Mouse (Mus musculus) intestine, embryonic 16.5 days (tissue): ENCODE data around the gene Trpv4. TPM values are rescaled to one million over a fixed set of nuclear protein-coding genes. Genes with fewer than 3 reads are reported as not detected.
A peak's percentile ranks its signal among the peaks of the same experiment; 100 is the strongest.

ENCODE experiments used
- ATAC-seq: fragments of 200-750 bp; cut with Nextera tagmentation; 2 replicates; pipeline ENCODE4 v1.8.0; 2017; ENCODE audit warnings: moderate TSS enrichment, moderate library complexity
- H3K27ac ChIP-seq: fragments of 300-500 bp; sonication (generic); 2 replicates; pipeline ENCODE4 v1.5.1; 2014; ENCODE audit warnings: mild to moderate bottlenecking, low read length
- H3K27me3 ChIP-seq: fragments of 300-500 bp; sonication (generic); replicated peaks from 2 replicates; pipeline ENCODE4 v1.6.1; 2014; ENCODE audit warnings: low read length, control low read depth, mixed read lengths; ENCODE audit not compliant: control insufficient read depth, insufficient read depth
- H3K36me3 ChIP-seq: fragments of 300-500 bp; sonication (generic); 2 replicates; pipeline ENCODE4 v1.6.1; 2014; ENCODE audit warnings: low read length, control low read depth; ENCODE audit not compliant: control insufficient read depth, insufficient read depth
- H3K4me1 ChIP-seq: fragments of 300-500 bp; sonication (generic); 2 replicates; pipeline ENCODE4 v1.6.1; 2014; ENCODE audit warnings: low read length, control low read depth, mixed read lengths; ENCODE audit not compliant: control insufficient read depth, insufficient read depth
- H3K4me2 ChIP-seq: fragments of 300-500 bp; sonication (generic); 2 replicates; pipeline ENCODE4 v1.6.1; 2014; ENCODE audit warnings: low read depth, low read length, control low read depth
- H3K4me3 ChIP-seq: fragments of 300-500 bp; sonication (generic); 2 replicates; pipeline ENCODE4 v1.5.1; 2014; ENCODE audit warnings: mild to moderate bottlenecking, low read length
- H3K9ac ChIP-seq: fragments of 300-500 bp; sonication (generic); 2 replicates; pipeline ENCODE4 v1.6.1; 2014; ENCODE audit warnings: low read depth, low read length
- H3K9me3 ChIP-seq: fragments of 300-500 bp; sonication (generic); 2 replicates; pipeline ENCODE4 v1.6.1; 2016; ENCODE audit warnings: low read length, control low read depth; ENCODE audit not compliant: control insufficient read depth
- WGBS: fragments of 180-500 bp; shearing (Covaris S2); extraction: QIAGEN DNeasy Blood & Tissue Kit; methylation state at CpG from one replicate; pipeline ENCODE4 v1.1.7; 2014; 5-methylcytosine and 5-hydroxymethylcytosine counted together
- polyA plus RNA-seq: library from polyadenylated mRNA; unstranded; fragments of >200 nt; fragmentation: Nextera tagmentation; extraction: Ambion mirVana; gene quantifications from 2 replicates; pipeline ENCODE4 v1.2.1, GENCODE M21; 2015

The Trpv4 gene
- polyA plus RNA-seq, 1 experiment from 2014 or later: 0.93 TPM

DNA sequence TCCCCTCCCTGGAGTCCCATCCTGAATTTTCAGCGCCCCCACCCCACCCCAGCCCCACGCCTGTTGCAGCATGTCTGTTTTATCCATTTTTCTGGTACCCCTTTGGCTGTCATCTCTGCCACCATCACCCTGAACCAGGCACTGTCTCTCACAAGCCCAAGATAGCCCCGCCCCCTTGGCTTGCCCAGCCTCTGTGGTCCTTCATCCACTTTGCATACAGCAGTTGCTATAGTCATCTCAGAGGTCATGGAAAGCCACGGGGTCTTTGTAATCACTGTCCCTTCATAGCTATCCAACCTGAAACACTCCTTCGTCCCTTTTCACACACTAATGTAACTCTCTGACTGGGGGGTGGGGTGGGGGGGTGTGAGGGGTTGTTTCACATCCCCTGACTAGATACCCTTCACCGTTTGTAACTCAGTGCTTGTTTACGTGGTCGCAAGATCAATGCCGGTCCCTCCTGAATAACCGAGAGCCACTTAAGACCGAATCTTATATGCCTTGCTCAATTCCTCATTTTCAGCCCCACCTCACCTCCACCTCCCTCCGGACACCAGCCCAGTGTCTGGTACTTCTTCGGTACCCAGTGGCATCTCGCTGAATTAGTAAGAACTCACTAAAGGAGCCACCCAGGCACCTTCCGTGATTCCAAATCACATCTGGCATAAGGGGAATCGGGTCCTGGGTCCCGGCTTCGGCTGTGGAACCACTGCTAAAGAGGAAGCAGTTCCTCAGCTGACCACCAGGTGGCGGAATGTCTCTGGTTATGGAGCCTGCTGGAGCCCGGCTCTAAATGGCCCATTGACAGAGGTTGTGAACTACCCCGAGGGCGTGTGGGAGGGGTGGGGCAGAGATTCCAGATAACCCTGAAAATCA, 19.2 kb downstream of the Trpv4 start:
- WGBS: 12% methylated on average over 22 of the region's 22 CpGs
- peaks cover 8% of the 10 kb centered on the region; the same call in 1 of the 2 replicates for H3K4me1 ChIP-seq
- no peak overlapping the region for H3K27ac ChIP-seq
- peak overlapping the region; percentile 56; the same call in 1 of the 2 replicates for H3K9ac ChIP-seq
- peaks cover 4% of the 10 kb centered on the region; the same call in 1 of the 2 replicates for H3K27me3 ChIP-seq
- H3K36me3 ChIP-seq: no peaks in the 10 kb centered on the region
- no peaks in the 10 kb centered on the region for H3K9me3 ChIP-seq
- H3K4me2 ChIP-seq: peak overlapping the region; percentile 52
- ATAC-seq: peak; percentile 86
- peak overlapping the region; percentile 21; the same call in 1 of the 2 replicates for H3K4me3 ChIP-seq

GRCm38 (mm10) chr5:114636091-114636490, 22.1 kb downstream of the Trpv4 start:
- WGBS: 80% methylated on average over 25 of the region's 25 CpGs
- Histone ChIP-seq H3K4me2 (no peak overlapping the region), H3K9me3 (no peaks in the 10 kb centered on the region), H3K27me3 (peaks cover 4% of the 10 kb centered on the region; the same call in 1 of the 2 replicates), H3K4me3 (no peak overlapping the region), H3K9ac (no peak overlapping the region), H3K27ac (no peak overlapping the region), H3K4me1 (peaks cover 8% of the 10 kb centered on the region; the same call in 1 of the 2 replicates), H3K36me3 (no peaks in the 10 kb centered on the region)
- no peak for ATAC-seq

- Histone ChIP-seq H3K27me3 (no peaks in the 10 kb centered on the region), H3K27ac (no peak overlapping the region), H3K9ac (no peak overlapping the region), H3K4me1 (no peaks in the 10 kb centered on the region), H3K36me3 (no peaks in the 10 kb centered on the region), H3K9me3 (no peaks in the 10 kb centered on the region), H3K4me2 (no peak overlapping the region), H3K4me3 (no peak overlapping the region)
- 47% methylated on average over 2 of the region's 2 CpGs for WGBS
- ATAC-seq: no peak
These were observed 26.9 kb downstream of the Trpv4 start for GRCm38 (mm10) chr5:114631336-114631735.

DNA sequence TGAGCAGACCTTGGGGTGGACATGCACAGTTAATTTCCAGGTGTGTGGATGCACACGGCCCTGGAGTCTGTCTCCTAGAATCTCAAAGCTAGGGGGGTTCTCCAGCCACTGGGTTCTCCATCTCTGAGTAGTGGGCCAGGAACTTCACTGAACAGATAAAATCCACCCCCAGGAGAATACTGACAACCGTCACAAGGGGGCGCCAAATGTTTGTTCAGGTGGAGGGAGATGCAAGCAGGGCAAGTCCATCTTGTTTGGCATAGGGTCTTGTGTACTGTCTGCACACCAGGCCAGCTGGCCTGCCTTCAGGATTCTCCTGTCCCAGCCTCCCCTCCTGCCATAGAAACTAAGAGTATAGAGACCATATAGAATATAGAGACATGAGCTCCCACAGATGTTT, 32.6 kb downstream of the Trpv4 start:
- ATAC-seq: no peak
- H3K4me2 ChIP-seq: no peak overlapping the region
- no peak overlapping the region for H3K4me3 ChIP-seq
- no peak overlapping the region for H3K27ac ChIP-seq
- H3K9me3 ChIP-seq: no peaks in the 10 kb centered on the region
- no peaks in the 10 kb centered on the region for H3K36me3 ChIP-seq
- 25% methylated on average over 3 of the region's 3 CpGs for WGBS
- H3K9ac ChIP-seq: no peak overlapping the region
- H3K4me1 ChIP-seq: no peaks in the 10 kb centered on the region
- no peaks in the 10 kb centered on the region for H3K27me3 ChIP-seq

GRCm38 (mm10) chr5:114620305-114620704, 37.9 kb downstream of the Trpv4 start:
- no peaks in the 10 kb centered on the region for H3K9me3 ChIP-seq
- H3K36me3 ChIP-seq: no peaks in the 10 kb centered on the region
- H3K4me3 ChIP-seq: no peak overlapping the region
- 0 out of 2 replicates have a peak, but pooled peaks cover 5% of the 10 kb centered on the region for H3K4me1 ChIP-seq
- WGBS: 43% methylated on average over 6 of the region's 6 CpGs
- H3K9ac ChIP-seq: no peak overlapping the region
- no peak overlapping the region for H3K27ac ChIP-seq
- no peaks in the 10 kb centered on the region for H3K27me3 ChIP-seq
- no peak for ATAC-seq
- H3K4me2 ChIP-seq: no peak overlapping the region

GRCm38 (mm10) chr5:114618851-114619250, 39.4 kb downstream of the Trpv4 start:
- WGBS: 28% methylated on average over 8 of the region's 8 CpGs
- Histone ChIP-seq H3K4me2 (no peak overlapping the region), H3K9ac (no peak overlapping the region), H3K4me1 (0 out of 2 replicates have a peak, but pooled peaks cover 5% of the 10 kb centered on the region), H3K27me3 (no peaks in the 10 kb centered on the region), H3K27ac (no peak overlapping the region), H3K4me3 (no peak overlapping the region), H3K9me3 (no peaks in the 10 kb centered on the region), H3K36me3 (no peaks in the 10 kb centered on the region)
- ATAC-seq: no peak

DNA sequence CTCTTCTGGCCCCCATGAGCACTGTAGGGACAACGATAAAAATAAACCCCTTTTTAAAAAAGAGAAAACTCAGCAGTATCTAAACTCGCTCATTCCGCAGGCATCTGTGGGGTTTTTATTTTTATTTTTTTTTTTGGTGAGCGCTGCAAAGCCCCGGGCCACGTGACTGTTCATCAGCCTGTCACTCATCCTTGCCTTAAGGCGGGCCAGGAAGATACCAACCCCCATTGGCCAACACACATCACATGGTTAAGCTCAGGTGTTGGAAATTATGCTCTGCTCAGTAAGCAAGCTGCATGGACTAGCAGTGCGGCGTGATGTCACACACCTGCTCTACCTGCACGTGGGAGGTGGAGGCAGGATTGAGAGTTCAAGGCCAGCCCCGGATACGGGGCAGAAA, 40.4 kb downstream of the Trpv4 start:
- no peak overlapping the region for H3K9ac ChIP-seq
- no peaks in the 10 kb centered on the region for H3K36me3 ChIP-seq
- H3K4me1 ChIP-seq: 0 out of 2 replicates have a peak, but pooled peaks cover 5% of the 10 kb centered on the region
- no peaks in the 10 kb centered on the region for H3K9me3 ChIP-seq
- ATAC-seq: no peak
- no peak overlapping the region for H3K27ac ChIP-seq
- no peak overlapping the region for H3K4me3 ChIP-seq
- no peaks in the 10 kb centered on the region for H3K27me3 ChIP-seq
- H3K4me2 ChIP-seq: no peak overlapping the region
- 74% methylated on average over 12 of the region's 12 CpGs for WGBS

DNA sequence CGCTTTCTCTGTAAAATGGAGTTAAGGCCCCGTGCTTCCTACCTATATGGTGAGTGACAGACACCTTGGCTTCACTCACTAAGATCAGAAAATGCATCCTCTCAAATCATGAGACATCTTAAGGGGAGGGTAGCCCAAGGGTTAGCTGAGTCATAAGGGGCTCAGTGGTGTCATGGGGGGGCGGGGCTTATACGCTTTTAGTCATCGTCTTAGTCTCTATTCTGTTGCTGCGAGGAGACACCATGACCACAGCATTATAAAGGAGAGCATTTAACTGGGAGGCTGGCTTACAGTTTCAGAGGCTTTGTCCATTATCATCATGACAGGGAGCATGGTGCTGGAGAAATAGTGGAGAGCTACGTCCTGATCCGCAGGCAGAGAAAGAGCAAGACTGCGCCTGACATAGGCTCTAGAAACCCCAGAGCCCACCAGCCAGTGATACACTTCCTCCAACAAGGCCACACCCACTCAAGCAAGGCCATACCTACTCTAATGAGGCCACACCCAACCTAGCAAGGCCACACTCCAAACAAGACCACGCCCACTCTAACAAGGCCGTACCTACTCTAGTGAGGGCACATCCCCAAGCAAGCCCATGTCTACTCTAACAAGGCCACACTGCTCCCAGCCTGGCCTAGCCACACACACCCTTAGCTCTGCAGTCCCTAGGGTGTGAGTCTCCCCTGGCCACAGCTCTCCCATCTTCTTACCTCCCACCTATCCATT, 41.7 kb downstream of the Trpv4 start:
- H3K4me2 ChIP-seq: no peak overlapping the region
- peak; percentile 75 for ATAC-seq
- no peak overlapping the region for H3K9ac ChIP-seq
- H3K9me3 ChIP-seq: no peaks in the 10 kb centered on the region
- H3K4me3 ChIP-seq: no peak overlapping the region
- 78% methylated on average over 11 of the region's 11 CpGs for WGBS
- H3K4me1 ChIP-seq: 0 out of 2 replicates have a peak, but pooled peaks cover 7% of the 10 kb centered on the region
- H3K36me3 ChIP-seq: no peaks in the 10 kb centered on the region
- no peaks in the 10 kb centered on the region for H3K27me3 ChIP-seq
- H3K27ac ChIP-seq: no peak overlapping the region

- H3K4me3 ChIP-seq: no peak overlapping the region
- H3K27me3 ChIP-seq: no peaks in the 10 kb centered on the region
- no peaks in the 10 kb centered on the region for H3K9me3 ChIP-seq
- peaks cover 10% of the 10 kb centered on the region; the same call in 1 of the 2 replicates for H3K4me1 ChIP-seq
- ATAC-seq: no peak
- no peak overlapping the region for H3K9ac ChIP-seq
- H3K4me2 ChIP-seq: no peak overlapping the region
- 68% methylated on average over 7 of the region's 7 CpGs for WGBS
- H3K27ac ChIP-seq: no peak overlapping the region
- no peaks in the 10 kb centered on the region for H3K36me3 ChIP-seq
These were observed 43.4 kb downstream of the Trpv4 start for GRCm38 (mm10) chr5:114614863-114615262.
